Mouse (Mus musculus) left cerebral cortex, adult 8-10 months (tissue): ENCODE measurements around the gene Tnpo2. TPM values are rescaled to one million over a fixed set of nuclear protein-coding genes. Genes with fewer than 3 reads are reported as not detected.

ENCODE experiments used
- DNase-seq, 2 experiments: peaks; one replicate each; pipeline ENCODE4 v3.0.0; 2022; ENCODE audit warnings: low spot score in 2 of 2
- total RNA-seq, 4 experiments: library from RNA; stranded (reverse); gene quantifications; 2 replicates each; pipeline ENCODE4 v1.2.4; 2022

The Tnpo2 gene
- total RNA-seq, 4 experiments from 2014 or later, result 134 to 186 (median 156) TPM

- peak; percentile 92 to 95 for DNase-seq
Measured at GRCm38 (mm10) chr8:85026670-85027515, 9.8 kb upstream of the Tnpo2 start, which contains the start of gene Trir. Gene Trir, plus strand, starts transcription at chr8:85026823.

GRCm38 (mm10) chr8:85027516-85027855 lies 9.2 kb upstream of the Tnpo2 start:
- no peak for DNase-seq

GRCm38 (mm10) chr8:85027922-85028321 lies 8.8 kb upstream of the Tnpo2 start:
- DNase-seq, result no peak

- no peak for DNase-seq
Measured at GRCm38 (mm10) chr8:85029271-85029670, 7.4 kb upstream of the Tnpo2 start.

GRCm38 (mm10) chr8:85032622-85033311 lies 3.9 kb upstream of the Tnpo2 start:
- no peak for DNase-seq

- DNase-seq, result no peak
Measured at GRCm38 (mm10) chr8:85033867-85034266, 2.8 kb upstream of the Tnpo2 start.

GRCm38 (mm10) chr8:85034764-85035163 lies 2.0 kb upstream of the Tnpo2 start:
- peak in 1 of 2 experiments; percentile 61 for DNase-seq

GRCm38 (mm10) chr8:85035165-85035727 lies 1.5 kb upstream of the Tnpo2 start:
- DNase-seq, result no peak

- no peak for DNase-seq
Measured at GRCm38 (mm10) chr8:85035728-85036310, 896 bp upstream of the Tnpo2 start.

GRCm38 (mm10) chr8:85036381-85036717 lies 366 bp upstream of the Tnpo2 start:
- no peak for DNase-seq

GRCm38 (mm10) chr8:85037366-85037680 lies 608 bp downstream of the Tnpo2 start:
- no peak for DNase-seq

GRCm38 (mm10) chr8:85037681-85038531 lies 1.2 kb downstream of the Tnpo2 start:
- peak; percentile 57 to 59 for DNase-seq

GRCm38 (mm10) chr8:85043619-85044018 lies 6.9 kb downstream of the Tnpo2 start:
- DNase-seq, result no peak

GRCm38 (mm10) chr8:85057367-85057766 lies 20.7 kb downstream of the Tnpo2 start:
- no peak for DNase-seq

GRCm38 (mm10) chr8:85059879-85060616 lies 23.3 kb downstream of the Tnpo2 start, which contains the start of gene Fbxw9:
Gene Fbxw9, plus strand, starts transcription at chr8:85060055.
- DNase-seq, result peak; percentile 84 to 91

- no peak for DNase-seq
Measured at GRCm38 (mm10) chr8:85062603-85063002, 25.9 kb downstream of the Tnpo2 start.

- no peak for DNase-seq
Measured at GRCm38 (mm10) chr8:85065213-85065612, 28.5 kb downstream of the Tnpo2 start.

- DNase-seq, result no peak
Measured at GRCm38 (mm10) chr8:85067155-85067554, 30.4 kb downstream of the Tnpo2 start.

GRCm38 (mm10) chr8:85067982-85068381 lies 31.3 kb downstream of the Tnpo2 start, which contains the start of gene Gm5741:
Gene Gm5741, minus strand, starts transcription at chr8:85067982.
- no peak for DNase-seq

GRCm38 (mm10) chr8:85071041-85071440 lies 34.3 kb downstream of the Tnpo2 start:
- no peak for DNase-seq
